Mouse (Mus musculus): ENCODE measurements around the gene Xpnpep2. TPM values are rescaled to one million over a fixed set of nuclear protein-coding genes. Genes with fewer than 3 reads are reported as not detected.

The Xpnpep2 gene
- 0.40 and 0.47 TPM in 2 replicates for polyA plus RNA-seq (2012; rRNA removed)

DNA sequence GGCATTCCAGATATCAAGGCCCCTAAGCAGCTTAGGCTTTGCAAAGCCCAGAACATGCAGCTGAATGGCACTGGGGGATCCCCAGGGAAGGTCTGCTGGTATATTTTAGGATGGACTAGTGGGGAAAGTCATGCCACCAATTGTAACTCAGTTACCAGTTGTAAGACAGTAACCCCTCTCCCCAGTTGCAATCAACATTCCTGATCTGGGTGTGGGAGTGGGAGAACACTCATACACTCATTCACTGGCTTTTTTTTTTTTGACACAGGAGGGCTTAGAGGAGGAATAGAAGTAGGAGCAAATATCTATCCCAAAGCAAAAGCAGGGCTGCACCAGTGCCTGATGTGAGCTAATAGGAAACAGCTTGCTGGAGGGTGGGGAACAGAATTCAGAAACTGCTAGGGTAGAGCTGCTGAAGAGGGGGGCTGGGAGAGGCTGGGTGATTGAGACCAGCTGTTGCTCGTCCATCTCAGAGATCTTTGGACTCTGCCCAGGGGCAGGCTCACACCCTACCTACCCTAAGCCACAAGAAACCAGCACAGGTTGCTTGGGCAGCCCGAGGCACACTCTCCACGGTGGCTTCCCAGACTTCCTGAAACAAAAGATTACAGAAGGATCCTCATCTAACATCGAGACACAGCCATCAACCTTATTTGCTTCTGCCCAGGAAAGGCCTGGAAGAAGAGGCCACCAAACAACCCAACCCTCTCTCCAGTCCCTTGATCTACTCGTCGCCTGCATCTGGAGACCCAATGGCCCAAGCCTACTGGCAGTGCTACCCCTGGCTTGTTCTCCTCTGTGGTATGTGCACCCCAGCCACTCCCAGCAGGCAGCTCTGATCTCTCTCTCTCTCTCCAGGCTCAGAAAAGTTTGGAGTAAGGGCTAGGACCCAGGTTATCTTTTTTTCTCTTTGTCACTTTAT, at the start of gene Xpnpep2:
Gene Xpnpep2, plus strand, starts transcription at position 332 of the 922 bp plus-strand sequence.

DNA sequence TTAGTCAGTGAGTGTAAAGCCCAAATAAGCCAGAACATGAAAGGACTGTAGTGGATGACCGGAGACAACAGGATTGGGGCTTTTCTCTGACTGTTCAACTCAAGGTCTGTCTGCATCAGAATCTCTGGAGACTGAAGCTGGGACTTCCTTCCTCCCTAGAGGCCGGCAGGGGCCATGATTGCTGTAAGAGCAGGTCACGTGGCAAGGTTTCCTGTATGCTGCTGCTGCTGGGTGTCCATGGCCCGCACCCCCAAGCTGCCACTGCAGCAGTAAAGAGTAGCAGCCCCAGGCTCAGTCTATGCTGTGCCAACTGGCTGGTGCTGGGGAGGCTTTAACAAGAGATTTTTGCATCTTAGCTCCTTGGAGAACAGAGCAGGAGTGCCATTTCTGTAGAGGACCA, 37.7 kb downstream of the Xpnpep2 start, which contains the start of gene Sash3:
Gene Sash3, plus strand, starts transcription at position 175 of the 400 bp plus-strand sequence.

Other genes with a start within 250 kb of the Xpnpep2 start
- gene Smarca1, start 215.8 kb upstream of the Xpnpep2 start, polyA plus RNA-seq (2012; rRNA removed): 22.8 and 23.2 TPM in 2 replicates
- 44.0 and 47.9 TPM in 2 replicates for gene Ocrl, start 196.3 kb upstream of the Xpnpep2 start, polyA plus RNA-seq (2012; rRNA removed)
- gene Apln, start 73.9 kb upstream of the Xpnpep2 start, polyA plus RNA-seq (2012; rRNA removed): 5.3 and 6.8 TPM in 2 replicates
- 0.52 and 0.57 TPM in 2 replicates for gene Sash3, start 37.7 kb downstream of the Xpnpep2 start, polyA plus RNA-seq (2012; rRNA removed)
- gene Zdhhc9, start 100.2 kb downstream of the Xpnpep2 start, polyA plus RNA-seq (2012; rRNA removed): 57.4 and 62.8 TPM in 2 replicates
- gene Utp14a, start 148.1 kb downstream of the Xpnpep2 start, polyA plus RNA-seq (2012; rRNA removed): 17.5 and 19.1 TPM in 2 replicates
- 6.6 and 7.0 TPM in 2 replicates for gene Bcorl1, start 232.6 kb downstream of the Xpnpep2 start, polyA plus RNA-seq (2012; rRNA removed)

Measured in central nervous system, embryonic 18 days (tissue).